Mouse (Mus musculus) WW6 (cell line): ENCODE results near the gene Elk4.

Experiments
- DNase-seq: peaks from one replicate; pipeline ENCODE4 v3.0.0-alpha.2; 2013; ENCODE audit warnings: low read depth, low spot score

Elk4 gene

DNA sequence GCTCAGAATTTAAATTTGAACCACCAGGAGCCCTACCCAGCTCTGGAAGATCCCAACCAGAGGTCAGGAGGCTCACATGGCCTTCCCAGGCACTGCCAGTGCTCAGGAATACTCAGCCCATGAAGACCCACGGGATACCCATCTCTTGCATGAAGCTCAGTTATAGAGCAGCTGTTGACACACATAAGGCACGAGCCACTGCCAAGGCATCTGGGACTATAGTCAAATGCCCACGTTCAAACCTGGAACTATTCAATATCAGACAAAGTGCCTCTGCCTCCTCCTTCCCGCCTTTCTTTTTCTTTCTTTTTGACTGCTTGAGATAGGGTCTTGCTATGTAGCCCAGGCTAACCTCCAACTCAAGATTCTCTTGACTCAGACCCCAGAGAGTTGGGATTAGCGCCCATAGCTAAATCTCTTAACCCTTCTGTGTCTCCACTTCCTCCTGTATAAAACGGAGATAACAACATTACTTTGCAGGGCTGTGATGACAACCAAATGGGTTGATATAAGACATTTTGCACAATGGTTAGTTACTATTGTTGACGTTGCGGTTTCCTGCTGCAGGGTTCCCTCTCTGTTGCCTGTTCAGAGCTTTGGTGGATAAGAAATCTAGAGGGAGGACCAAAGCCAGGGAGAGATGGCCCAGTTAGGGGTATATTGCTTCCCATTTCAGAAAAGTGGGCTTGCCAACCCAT lies 58.2 kb downstream of the Elk4 start:
- no peak for DNase-seq

DNA sequence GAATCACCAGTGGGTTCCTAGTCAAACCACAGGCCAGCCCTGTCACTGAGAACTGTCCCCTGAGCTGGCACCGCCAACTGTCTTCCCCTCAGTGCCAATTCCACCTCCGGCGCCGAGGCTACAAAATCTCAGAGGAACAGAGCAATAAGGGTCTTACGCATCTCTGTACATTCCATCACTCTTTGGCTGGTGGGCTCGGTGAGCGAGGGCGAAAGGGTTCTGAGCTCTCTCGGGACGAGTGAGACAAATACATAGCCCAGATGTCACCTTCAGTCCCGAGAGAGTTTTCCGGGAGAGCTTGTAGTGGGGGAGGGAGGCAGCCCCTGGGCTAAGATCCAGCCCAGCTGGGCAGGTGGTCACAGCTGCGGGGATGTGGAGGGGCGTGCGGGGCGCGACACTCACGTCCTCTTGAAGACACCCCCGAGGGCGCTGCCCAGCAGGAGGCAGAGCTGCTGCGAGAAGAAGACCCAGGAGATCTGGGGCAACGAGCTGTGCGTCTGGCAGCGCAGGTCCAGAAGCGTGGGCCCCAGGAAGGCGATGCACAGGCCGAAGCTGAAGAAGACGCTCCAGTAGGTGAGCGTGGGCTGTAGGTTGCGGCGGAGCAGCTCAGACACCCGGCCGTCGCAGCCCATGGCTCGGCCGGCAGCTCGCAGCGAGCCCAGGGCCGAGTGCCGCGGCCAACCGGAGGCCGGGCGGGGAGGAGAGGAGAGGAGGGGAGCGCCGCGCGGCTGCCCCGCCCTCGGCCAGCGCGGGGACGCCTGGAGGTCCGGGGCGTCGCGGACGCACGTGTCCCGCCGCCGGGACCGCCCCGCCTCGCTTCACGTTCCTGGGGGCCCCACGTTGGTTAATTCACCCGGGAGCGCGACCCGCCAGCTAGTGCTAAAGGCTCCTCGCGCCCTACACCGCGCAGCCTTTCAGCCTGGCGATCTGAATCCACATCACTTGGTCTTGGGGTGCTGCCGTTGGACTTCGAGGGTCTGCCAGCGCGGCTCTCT lies 60.2 kb downstream of the Elk4 start, which contains the start of gene Mfsd4a:
Mfsd4a (minus strand) TSS at position 802 of the 995 bp plus-strand sequence.
- no peak for DNase-seq

DNA sequence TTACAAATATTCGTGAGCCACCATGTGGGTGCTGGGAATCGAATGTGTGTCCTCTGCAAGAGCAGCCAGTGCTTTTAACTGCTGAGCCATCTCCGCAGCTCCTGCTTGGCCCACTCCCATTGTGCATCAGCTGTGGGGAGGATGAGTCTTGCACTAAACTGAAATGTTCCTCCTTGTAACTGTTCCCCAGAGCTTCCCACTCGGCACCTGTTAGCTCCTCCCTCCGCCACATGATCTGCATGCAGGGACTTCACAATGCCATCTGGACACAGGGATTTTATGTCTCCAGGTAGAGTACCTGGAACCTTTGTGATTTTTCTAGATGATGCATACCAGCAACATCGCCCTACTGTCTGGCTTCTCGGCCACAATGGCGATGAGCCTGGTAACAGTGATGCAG lies 62.0 kb downstream of the Elk4 start:
- no peak for DNase-seq

DNA sequence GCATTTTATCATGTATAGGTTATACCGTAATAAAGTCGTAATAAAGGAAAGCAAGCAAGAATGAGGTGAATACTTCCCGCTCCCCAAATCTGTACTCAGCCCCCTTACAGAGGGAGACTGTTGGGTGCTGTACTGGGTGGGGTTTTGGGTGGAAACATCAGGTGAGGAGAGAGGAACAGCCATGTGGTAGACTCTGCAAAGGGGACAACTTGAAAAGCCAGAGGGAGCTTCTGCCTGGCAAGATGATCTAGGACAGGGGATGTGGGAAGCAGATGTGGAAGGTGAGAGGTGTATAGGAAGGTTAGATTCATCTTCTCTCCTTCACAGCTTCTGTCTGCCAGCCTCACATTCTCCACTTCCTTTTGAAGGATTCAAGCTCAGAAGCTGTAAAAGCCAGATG lies 63.3 kb downstream of the Elk4 start:
- no peak for DNase-seq

DNA sequence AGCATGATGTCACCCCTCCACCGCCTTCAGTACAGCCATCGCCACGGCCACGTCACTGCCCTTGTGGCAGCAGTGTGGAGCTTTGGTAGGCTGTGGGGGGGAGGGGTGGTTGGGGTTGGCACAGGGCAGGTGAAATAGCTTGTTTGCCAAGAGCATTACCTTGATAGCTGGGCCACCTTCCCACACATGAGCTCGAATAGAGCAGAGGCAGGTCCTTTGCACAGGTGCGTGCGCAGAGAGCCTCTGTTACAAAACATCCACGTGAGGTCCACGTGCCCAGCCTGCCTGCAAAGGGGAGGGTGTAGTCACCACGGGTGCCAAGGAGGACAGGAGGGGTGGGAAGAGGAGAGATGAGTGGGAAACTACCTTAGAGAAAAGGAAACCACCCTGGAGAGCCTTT lies 68.2 kb downstream of the Elk4 start:
- DNase-seq, result no peak

DNA sequence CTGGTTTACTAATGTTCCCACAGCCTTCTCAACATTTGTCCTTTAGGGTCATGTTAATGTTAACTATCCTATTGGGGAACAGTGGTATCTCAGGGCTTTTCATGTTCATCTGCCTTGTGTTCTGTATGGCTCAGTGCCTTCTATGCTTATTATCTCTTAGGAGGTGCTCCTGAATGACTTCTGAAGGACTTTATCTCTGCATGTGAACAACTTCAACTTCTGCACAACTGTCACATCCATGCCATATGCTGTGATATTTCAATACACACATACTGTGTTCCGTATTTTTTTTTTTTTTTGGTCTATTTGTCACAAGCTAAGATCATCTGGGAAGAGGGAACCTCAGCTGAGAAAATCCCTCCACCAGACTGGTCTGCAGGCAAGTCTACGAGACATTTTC lies 71.0 kb downstream of the Elk4 start:
- DNase-seq, result no peak
